Mouse (Mus musculus): ENCODE measurements at regions not wholly inside any gene's neighbourhood (a gene's known extent, or its start where the extent isn't known, plus 50 kb on each side); places are given as distances from the start of the nearest gene placed in this dataset.

DNA sequence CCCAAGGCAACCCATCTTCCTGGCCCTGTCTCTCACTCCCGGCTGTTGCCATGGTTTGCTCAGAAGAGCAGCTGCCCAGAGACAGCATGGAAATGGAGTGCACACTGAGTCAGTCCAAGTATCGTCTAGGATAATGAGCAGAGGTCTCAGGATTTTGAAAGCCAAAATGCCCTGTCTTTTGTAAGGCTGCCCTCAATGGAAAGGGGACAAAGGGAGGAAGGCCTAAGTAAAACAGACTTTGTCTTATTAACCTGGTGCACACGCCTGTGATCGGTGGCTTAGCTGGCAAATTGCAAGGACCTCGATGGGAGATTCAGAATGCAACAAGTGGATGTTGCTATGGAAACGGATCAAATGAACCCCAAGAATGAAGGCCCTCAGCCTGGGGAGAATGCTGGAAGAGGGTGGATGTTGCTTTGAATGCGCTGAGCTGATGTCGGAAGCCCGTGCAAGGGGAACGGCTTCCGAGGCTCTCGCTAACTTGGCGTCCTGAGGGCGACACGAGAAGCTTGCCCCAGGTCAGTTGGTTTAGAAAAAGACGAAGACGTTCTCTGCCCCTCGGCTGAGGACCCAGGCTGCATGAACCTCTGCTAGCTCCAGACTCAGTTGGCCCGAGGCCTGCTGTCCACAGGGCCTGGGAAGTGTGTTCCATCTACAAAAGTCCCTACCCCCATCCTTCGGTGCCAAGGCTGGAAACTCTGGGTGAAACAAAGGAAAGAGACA, 107.8 kb upstream of the Nebl start:
- no peak for TF ChIP-seq CTCF (IDR thresholded peaks at IDR 0.05; ENCODE audit: extremely low read depth, insufficient read depth, insufficient read length, insufficient replicate concordance)
- TF ChIP-seq POLR2A (IDR thresholded peaks at IDR 0.05; ENCODE audit: low read depth, low read length): no peak
- Histone ChIP-seq H3K4me3 (ENCODE audit: extremely low read depth, insufficient read depth, insufficient read length) (no peak overlapping the region), H3K36me3 (ENCODE audit: control insufficient read depth, insufficient read depth, low read length) (no peaks in the 10 kb centered on the region), H3K27ac (ENCODE audit: insufficient read depth, low read length) (no peak overlapping the region), H3K4me1 (ENCODE audit: control insufficient read depth, insufficient read depth, insufficient read length) (no peaks in the 10 kb centered on the region), H3K27me3 (ENCODE audit: control insufficient read depth, insufficient read depth, low read length) (no peaks in the 10 kb centered on the region)
- DNase-seq (ENCODE audit: low read depth in 1 of 2, low spot score in 2 of 2): no peak
- 92% methylated on average over 20 of the region's 20 CpGs for WGBS

DNA sequence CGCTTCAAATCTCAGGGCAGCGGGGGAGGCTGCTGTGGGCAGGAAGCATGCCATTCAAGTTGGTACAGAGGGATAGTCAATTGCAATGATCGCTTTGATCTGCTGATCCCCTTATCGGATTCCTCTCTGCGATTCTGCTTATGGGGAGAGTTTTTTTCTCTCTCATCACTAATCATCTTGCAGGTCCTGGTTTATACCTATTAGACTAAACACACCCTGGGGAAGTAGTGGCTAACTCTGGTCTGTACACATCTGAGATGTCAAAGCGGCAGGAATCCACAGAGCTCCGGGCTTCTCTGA, 107.1 kb upstream of the Nebl start:
- 91% methylated on average over 7 of the region's 7 CpGs for WGBS
- no peak overlapping the region for H3K4me3 ChIP-seq (ENCODE audit: extremely low read depth, insufficient read depth, insufficient read length)
- H3K36me3 ChIP-seq (ENCODE audit: control insufficient read depth, insufficient read depth, low read length): no peaks in the 10 kb centered on the region
- no peaks in the 10 kb centered on the region for H3K27me3 ChIP-seq (ENCODE audit: control insufficient read depth, insufficient read depth, low read length)
- DNase-seq (ENCODE audit: low read depth in 1 of 2, low spot score in 2 of 2): no peak
- TF ChIP-seq CTCF (IDR thresholded peaks at IDR 0.05; ENCODE audit: extremely low read depth, insufficient read depth, insufficient read length, insufficient replicate concordance): no peak
- no peak for TF ChIP-seq POLR2A (IDR thresholded peaks at IDR 0.05; ENCODE audit: low read depth, low read length)
- H3K4me1 ChIP-seq (ENCODE audit: control insufficient read depth, insufficient read depth, insufficient read length): no peaks in the 10 kb centered on the region
- H3K27ac ChIP-seq (ENCODE audit: insufficient read depth, low read length): no peak overlapping the region

DNA sequence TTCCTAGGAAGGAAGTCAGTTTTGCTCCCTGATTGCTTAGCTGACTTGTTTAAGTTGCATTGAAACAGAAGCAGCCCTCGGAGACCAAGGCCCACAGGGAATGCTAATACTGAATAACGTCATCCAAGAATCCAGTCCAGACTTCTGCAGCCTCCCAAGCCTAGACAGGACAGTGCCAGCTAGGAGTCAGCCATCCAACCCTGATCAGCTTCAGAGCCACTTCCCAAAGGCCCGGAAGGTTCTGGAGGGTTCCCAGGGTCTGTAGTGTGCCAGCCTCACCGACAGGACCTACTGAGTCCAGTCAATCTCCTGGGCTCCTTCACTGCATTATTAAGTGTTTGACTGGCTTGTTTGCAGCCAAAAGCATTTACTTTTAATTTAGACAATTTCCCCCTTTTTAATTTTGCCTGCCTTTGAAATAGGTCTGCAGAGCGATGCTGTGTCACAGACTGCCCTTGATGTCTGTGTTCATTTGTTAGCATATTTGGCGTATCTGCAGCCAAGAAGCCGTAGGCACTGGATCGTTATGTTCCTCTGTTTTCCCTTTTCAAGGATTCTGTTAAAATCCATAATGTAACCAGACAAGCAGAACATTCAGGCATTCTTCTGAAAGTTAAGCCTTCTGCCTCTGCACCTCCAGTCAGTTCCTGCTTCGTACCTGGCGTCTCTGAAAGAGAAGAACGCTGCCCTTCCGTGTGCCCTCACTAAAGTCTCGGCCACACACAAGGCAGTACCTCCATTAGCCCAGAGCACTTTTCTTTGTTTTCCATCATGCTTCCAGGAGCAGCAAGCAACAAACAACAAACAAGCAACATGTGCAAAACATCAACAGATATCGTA, 106.5 kb upstream of the Nebl start:
- Histone ChIP-seq H3K27me3 (ENCODE audit: control insufficient read depth, insufficient read depth, low read length) (no peaks in the 10 kb centered on the region), H3K27ac (ENCODE audit: insufficient read depth, low read length) (no peak overlapping the region), H3K4me3 (ENCODE audit: extremely low read depth, insufficient read depth, insufficient read length) (no peak overlapping the region), H3K36me3 (ENCODE audit: control insufficient read depth, insufficient read depth, low read length) (no peaks in the 10 kb centered on the region), H3K4me1 (ENCODE audit: control insufficient read depth, insufficient read depth, insufficient read length) (no peaks in the 10 kb centered on the region)
- DNase-seq (ENCODE audit: low read depth in 1 of 2, low spot score in 2 of 2): no peak
- no peak for TF ChIP-seq CTCF (IDR thresholded peaks at IDR 0.05; ENCODE audit: extremely low read depth, insufficient read depth, insufficient read length, insufficient replicate concordance)
- TF ChIP-seq POLR2A (IDR thresholded peaks at IDR 0.05; ENCODE audit: low read depth, low read length): no peak
- 92% methylated on average over 14 of the region's 14 CpGs for WGBS

DNA sequence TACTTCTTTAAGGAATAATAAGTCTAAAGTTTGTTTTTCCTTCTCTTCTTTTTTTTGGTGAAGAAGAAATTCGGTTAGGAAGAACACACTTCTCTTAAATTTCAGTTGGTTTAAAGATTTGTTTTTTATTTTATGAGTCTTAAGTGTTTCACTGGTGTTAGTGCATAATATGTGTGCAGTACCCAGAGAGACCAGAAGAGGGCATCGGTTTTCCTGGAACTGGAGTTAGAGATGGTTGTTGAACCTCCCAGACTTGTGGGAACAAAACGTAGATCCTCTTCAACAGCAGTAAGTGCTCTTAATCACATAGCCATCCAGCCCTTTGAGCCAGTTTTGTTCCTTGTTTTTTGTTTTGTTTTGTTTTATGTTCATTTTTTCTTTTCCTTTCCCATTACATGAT, 101.5 kb upstream of the Nebl start:
- Histone ChIP-seq H3K27me3 (ENCODE audit: control insufficient read depth, insufficient read depth, low read length) (no peaks in the 10 kb centered on the region), H3K36me3 (ENCODE audit: control insufficient read depth, insufficient read depth, low read length) (no peaks in the 10 kb centered on the region), H3K4me3 (ENCODE audit: extremely low read depth, insufficient read depth, insufficient read length) (no peak overlapping the region), H3K4me1 (ENCODE audit: control insufficient read depth, insufficient read depth, insufficient read length) (no peaks in the 10 kb centered on the region), H3K27ac (ENCODE audit: insufficient read depth, low read length) (no peak overlapping the region)
- no peak for TF ChIP-seq POLR2A (IDR thresholded peaks at IDR 0.05; ENCODE audit: low read depth, low read length)
- TF ChIP-seq CTCF (IDR thresholded peaks at IDR 0.05; ENCODE audit: extremely low read depth, insufficient read depth, insufficient read length, insufficient replicate concordance): no peak
- no peak for DNase-seq (ENCODE audit: low read depth in 1 of 2, low spot score in 2 of 2)
- 74% methylated on average over 3 of the region's 3 CpGs for WGBS

DNA sequence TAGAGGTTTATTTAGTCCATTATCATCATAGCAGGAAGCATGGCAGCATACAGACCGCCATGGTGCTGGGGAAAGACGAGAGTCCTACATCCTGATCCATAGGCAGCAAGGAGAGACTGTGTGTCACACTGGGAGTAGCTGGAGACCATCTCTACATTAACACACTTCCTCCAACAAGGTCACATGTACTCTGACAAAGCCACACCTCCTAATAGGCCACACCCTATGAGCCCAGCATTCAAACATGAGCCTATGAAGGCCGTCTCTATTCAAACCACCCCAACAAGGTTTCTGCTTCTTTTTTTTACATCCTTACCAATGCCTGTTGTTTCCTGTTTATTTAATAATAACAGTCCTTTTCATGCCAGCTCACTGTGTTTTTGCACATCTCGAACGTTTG, 99.0 kb upstream of the Nebl start:
- Histone ChIP-seq H3K27ac (ENCODE audit: insufficient read depth, low read length) (no peak overlapping the region), H3K4me1 (ENCODE audit: control insufficient read depth, insufficient read depth, insufficient read length) (no peaks in the 10 kb centered on the region), H3K36me3 (ENCODE audit: control insufficient read depth, insufficient read depth, low read length) (no peaks in the 10 kb centered on the region), H3K27me3 (ENCODE audit: control insufficient read depth, insufficient read depth, low read length) (no peaks in the 10 kb centered on the region), H3K4me3 (ENCODE audit: extremely low read depth, insufficient read depth, insufficient read length) (no peak overlapping the region)
- no peak for DNase-seq (ENCODE audit: low read depth in 1 of 2, low spot score in 2 of 2)
- 83% methylated on average over 5 of the region's 5 CpGs for WGBS
- TF ChIP-seq POLR2A (IDR thresholded peaks at IDR 0.05; ENCODE audit: low read depth, low read length) (no peak), CTCF (IDR thresholded peaks at IDR 0.05; ENCODE audit: extremely low read depth, insufficient read depth, insufficient read length, insufficient replicate concordance) (no peak)

DNA sequence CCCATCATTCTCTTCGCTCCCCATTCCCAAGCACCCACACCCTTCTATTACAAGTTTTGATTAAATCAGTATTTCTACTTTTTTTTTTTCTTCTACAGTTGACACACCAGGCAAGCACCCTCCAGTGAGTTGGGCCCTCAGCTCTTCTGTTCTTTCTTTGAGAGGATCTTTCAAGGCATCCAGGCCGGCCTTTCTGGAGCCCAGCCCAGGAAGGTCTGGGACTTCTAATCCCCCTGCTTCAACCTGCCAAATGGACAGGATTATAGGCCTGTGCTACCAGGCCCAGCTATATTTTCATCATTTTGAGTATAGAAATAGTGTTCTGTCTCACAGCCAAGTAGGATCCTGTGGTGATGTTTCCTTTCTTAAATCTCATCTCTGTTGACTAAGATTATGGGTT, 94.0 kb upstream of the Nebl start:
- DNase-seq (ENCODE audit: low read depth in 1 of 2, low spot score in 2 of 2): no peak
- no peaks in the 10 kb centered on the region for H3K4me1 ChIP-seq (ENCODE audit: control insufficient read depth, insufficient read depth, insufficient read length)
- H3K36me3 ChIP-seq (ENCODE audit: control insufficient read depth, insufficient read depth, low read length): no peaks in the 10 kb centered on the region
- no peaks in the 10 kb centered on the region for H3K27me3 ChIP-seq (ENCODE audit: control insufficient read depth, insufficient read depth, low read length)
- WGBS: 96% methylated on average over 2 of the region's 2 CpGs
- TF ChIP-seq CTCF (IDR thresholded peaks at IDR 0.05; ENCODE audit: extremely low read depth, insufficient read depth, insufficient read length, insufficient replicate concordance): no peak
- no peak for TF ChIP-seq POLR2A (IDR thresholded peaks at IDR 0.05; ENCODE audit: low read depth, low read length)
- H3K27ac ChIP-seq (ENCODE audit: insufficient read depth, low read length): no peak overlapping the region
- no peak overlapping the region for H3K4me3 ChIP-seq (ENCODE audit: extremely low read depth, insufficient read depth, insufficient read length)

DNA sequence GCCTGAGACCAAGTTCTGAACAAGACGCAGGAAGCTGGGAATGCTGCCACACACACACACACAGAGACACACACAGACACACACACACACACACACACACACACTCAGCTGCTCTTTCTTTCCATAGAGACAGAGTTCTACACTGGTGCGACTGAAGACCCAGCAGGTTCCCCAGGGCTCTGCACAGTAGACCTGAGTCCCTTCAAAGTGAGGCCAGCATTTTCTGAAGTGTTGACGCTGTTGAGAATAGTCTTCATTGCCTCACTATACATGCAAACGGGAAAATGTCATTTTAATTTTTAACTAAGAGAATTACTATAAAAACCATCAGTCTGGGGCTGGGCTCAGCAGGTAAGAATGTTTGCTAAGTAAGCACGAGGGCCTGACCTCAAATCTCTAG, 92.9 kb upstream of the Nebl start:
- TF ChIP-seq POLR2A (IDR thresholded peaks at IDR 0.05; ENCODE audit: low read depth, low read length) (no peak), CTCF (IDR thresholded peaks at IDR 0.05; ENCODE audit: extremely low read depth, insufficient read depth, insufficient read length, insufficient replicate concordance) (no peak)
- Histone ChIP-seq H3K4me3 (ENCODE audit: extremely low read depth, insufficient read depth, insufficient read length) (no peak overlapping the region), H3K27me3 (ENCODE audit: control insufficient read depth, insufficient read depth, low read length) (no peaks in the 10 kb centered on the region), H3K4me1 (ENCODE audit: control insufficient read depth, insufficient read depth, insufficient read length) (no peaks in the 10 kb centered on the region; the same call in 1 of the 2 replicates), H3K27ac (ENCODE audit: insufficient read depth, low read length) (no peak overlapping the region), H3K36me3 (ENCODE audit: control insufficient read depth, insufficient read depth, low read length) (no peaks in the 10 kb centered on the region)
- no peak for DNase-seq (ENCODE audit: low read depth in 1 of 2, low spot score in 2 of 2)
- 89% methylated on average over 5 of the region's 5 CpGs for WGBS
